Mouse (Mus musculus): ENCODE data around the gene E030030I06Rik. TPM values are rescaled to one million over a fixed set of nuclear protein-coding genes. Genes with fewer than 3 reads are reported as not detected.
"Not testable (repeated sequence)": the region's sequence is repeated elsewhere in the genome, so short reads cannot be mapped to it uniquely, and the experiment has no call there.

Gene E030030I06Rik
- polyA plus RNA-seq, 1 experiment: 9.8 TPM

GRCm38 (mm10) chr10:22150593-22150992 is 1.5 kb upstream of the E030030I06Rik start:
- under 1% methylated on average over 27 of the region's 27 CpGs for WGBS
- TF ChIP-seq CTCF (IDR thresholded peaks at IDR 0.05; ENCODE audit: control insufficient read depth, insufficient read depth, low read length): no peak
- no peak for TF ChIP-seq POLR2A (IDR thresholded peaks at IDR 0.05; ENCODE audit: borderline replicate concordance, control insufficient read depth, low read depth, low read length)

GRCm38 (mm10) chr10:22149691-22150465 is 808 bp upstream of the E030030I06Rik start:
- peak overlapping the region; percentile 59 for H3K4me3 ChIP-seq (replicated peaks; ENCODE audit: control insufficient read depth, low read depth, low read length)
- H3K27ac ChIP-seq (ENCODE audit: control insufficient read depth, insufficient read depth, low read depth, low read length, poor library complexity): no peak overlapping the region
- TF ChIP-seq POLR2A (IDR thresholded peaks at IDR 0.05; ENCODE audit: borderline replicate concordance, control insufficient read depth, low read depth, low read length) (no peak), CTCF (IDR thresholded peaks at IDR 0.05; ENCODE audit: control insufficient read depth, insufficient read depth, low read length) (no peak)
- 2% methylated on average over 50 of the region's 50 CpGs for WGBS
- H3K4me1 ChIP-seq (ENCODE audit: control insufficient read depth, insufficient read depth, low read length): no peaks in the 10 kb centered on the region

More at GRCm38 (mm10) chr10:22150593-22150992, 1.5 kb upstream of the E030030I06Rik start:
- Histone ChIP-seq H3K27ac (ENCODE audit: control insufficient read depth, insufficient read depth, low read depth, low read length, poor library complexity) (no peak overlapping the region), H3K4me3 (replicated peaks; ENCODE audit: control insufficient read depth, low read depth, low read length) (peak overlapping the region; percentile 24), H3K4me1 (ENCODE audit: control insufficient read depth, insufficient read depth, low read length) (no peaks in the 10 kb centered on the region)

- H3K4me3 ChIP-seq (replicated peaks; ENCODE audit: control insufficient read depth, low read depth, low read length): peak overlapping the region; percentile 79
- H3K27ac ChIP-seq (ENCODE audit: control insufficient read depth, insufficient read depth, low read depth, low read length, poor library complexity): peak overlapping the region; percentile 85
- TF ChIP-seq POLR2A (IDR thresholded peaks at IDR 0.05; ENCODE audit: borderline replicate concordance, control insufficient read depth, low read depth, low read length): peak; percentile 58; the same call in 1 of the 2 replicates
- TF ChIP-seq CTCF (IDR thresholded peaks at IDR 0.05; ENCODE audit: control insufficient read depth, insufficient read depth, low read length): peak; percentile 63; the same call in 1 of the 2 replicates
- no peaks in the 10 kb centered on the region for H3K4me1 ChIP-seq (ENCODE audit: control insufficient read depth, insufficient read depth, low read length)
- under 1% methylated on average over 50 of the region's 50 CpGs for WGBS
These were observed 513 bp downstream of the E030030I06Rik start for GRCm38 (mm10) chr10:22148441-22149072.

GRCm38 (mm10) chr10:22142926-22143325 is 6.1 kb downstream of the E030030I06Rik start:
- H3K27ac ChIP-seq (ENCODE audit: control insufficient read depth, insufficient read depth, low read depth, low read length, poor library complexity): no peak overlapping the region
- TF ChIP-seq CTCF (IDR thresholded peaks at IDR 0.05; ENCODE audit: control insufficient read depth, insufficient read depth, low read length): no peak
- no peak for TF ChIP-seq POLR2A (IDR thresholded peaks at IDR 0.05; ENCODE audit: borderline replicate concordance, control insufficient read depth, low read depth, low read length)
- H3K4me3 ChIP-seq (replicated peaks; ENCODE audit: control insufficient read depth, low read depth, low read length): no peak overlapping the region
- no peaks in the 10 kb centered on the region for H3K4me1 ChIP-seq (ENCODE audit: control insufficient read depth, insufficient read depth, low read length)
- WGBS: 59% methylated on average over 5 of the region's 5 CpGs

GRCm38 (mm10) chr10:22142194-22142593 is 6.9 kb downstream of the E030030I06Rik start:
- H3K27ac ChIP-seq (ENCODE audit: control insufficient read depth, insufficient read depth, low read depth, low read length, poor library complexity); H3K4me1 ChIP-seq (ENCODE audit: control insufficient read depth, insufficient read depth, low read length); H3K4me3 ChIP-seq (replicated peaks; ENCODE audit: control insufficient read depth, low read depth, low read length): not testable (repeated sequence)
- 77% methylated on average over 1 of the region's 1 CpGs for WGBS

DNA sequence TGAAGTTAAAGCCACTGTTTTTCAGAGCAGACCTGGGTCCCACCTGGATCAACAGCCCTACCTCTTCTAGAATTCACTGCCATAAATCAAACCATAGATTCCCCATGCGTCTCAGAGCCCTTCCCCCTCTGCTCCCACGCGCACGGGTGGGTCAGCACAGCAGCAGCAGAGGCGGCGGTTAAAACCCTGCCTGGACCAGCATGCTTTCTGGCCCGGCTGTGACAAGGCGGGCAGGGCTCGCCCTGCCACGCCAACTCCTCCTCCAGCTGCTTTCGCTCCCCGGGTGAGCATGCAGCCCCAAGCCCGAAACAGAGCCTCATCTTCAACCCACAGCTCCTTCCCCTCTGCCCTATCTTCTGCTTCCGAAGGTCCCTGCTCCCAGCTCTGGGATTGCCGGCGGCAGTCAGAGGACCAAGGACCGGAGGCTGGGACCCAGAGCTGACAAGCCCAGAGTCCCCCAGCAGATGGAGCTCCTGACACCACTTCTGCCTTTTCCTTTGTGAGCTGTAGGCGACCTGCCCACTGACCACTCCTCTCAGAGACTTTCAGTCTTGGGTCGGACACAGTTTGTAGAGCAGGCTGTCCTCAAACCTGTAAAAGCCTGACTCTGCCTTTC is 8.3 kb downstream of the E030030I06Rik start:
- no peak overlapping the region for H3K27ac ChIP-seq (ENCODE audit: control insufficient read depth, insufficient read depth, low read depth, low read length, poor library complexity)
- WGBS: under 1% methylated on average over 19 of the region's 19 CpGs
- peak; percentile 63 for TF ChIP-seq CTCF (IDR thresholded peaks at IDR 0.05; ENCODE audit: control insufficient read depth, insufficient read depth, low read length)
- no peak for TF ChIP-seq POLR2A (IDR thresholded peaks at IDR 0.05; ENCODE audit: borderline replicate concordance, control insufficient read depth, low read depth, low read length)
- H3K4me3 ChIP-seq (replicated peaks; ENCODE audit: control insufficient read depth, low read depth, low read length): no peak overlapping the region
- no peaks in the 10 kb centered on the region for H3K4me1 ChIP-seq (ENCODE audit: control insufficient read depth, insufficient read depth, low read length)

DNA sequence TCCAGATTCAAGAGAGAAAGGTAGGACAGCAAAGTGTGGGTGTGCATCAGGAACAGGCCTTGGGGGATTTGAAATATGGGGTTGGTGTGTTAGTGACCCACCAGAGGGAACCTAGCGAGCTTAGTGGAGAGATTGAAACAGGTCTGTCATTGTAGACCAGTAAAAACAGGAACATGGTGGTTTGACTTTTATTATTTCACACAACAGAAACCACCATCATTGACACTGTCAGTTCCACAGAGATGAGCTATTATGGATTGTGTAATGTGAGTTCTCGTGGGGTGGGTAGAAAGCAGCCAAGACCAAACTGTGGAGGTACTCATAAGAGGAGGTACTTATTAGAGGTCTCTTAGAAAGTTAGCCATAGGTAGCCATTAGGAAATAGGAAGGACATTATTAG is 74.5 kb downstream of the E030030I06Rik start:
- 13% methylated on average over 2 of the region's 2 CpGs for WGBS
- TF ChIP-seq CTCF (IDR thresholded peaks at IDR 0.05; ENCODE audit: control insufficient read depth, insufficient read depth, low read length): no peak
- no peak for TF ChIP-seq POLR2A (IDR thresholded peaks at IDR 0.05; ENCODE audit: borderline replicate concordance, control insufficient read depth, low read depth, low read length)
- no peak overlapping the region for H3K27ac ChIP-seq (ENCODE audit: control insufficient read depth, insufficient read depth, low read depth, low read length, poor library complexity)
- no peak overlapping the region for H3K4me3 ChIP-seq (replicated peaks; ENCODE audit: control insufficient read depth, low read depth, low read length)
- H3K4me1 ChIP-seq (ENCODE audit: control insufficient read depth, insufficient read depth, low read length): peaks cover 2% of the 10 kb centered on the region

DNA sequence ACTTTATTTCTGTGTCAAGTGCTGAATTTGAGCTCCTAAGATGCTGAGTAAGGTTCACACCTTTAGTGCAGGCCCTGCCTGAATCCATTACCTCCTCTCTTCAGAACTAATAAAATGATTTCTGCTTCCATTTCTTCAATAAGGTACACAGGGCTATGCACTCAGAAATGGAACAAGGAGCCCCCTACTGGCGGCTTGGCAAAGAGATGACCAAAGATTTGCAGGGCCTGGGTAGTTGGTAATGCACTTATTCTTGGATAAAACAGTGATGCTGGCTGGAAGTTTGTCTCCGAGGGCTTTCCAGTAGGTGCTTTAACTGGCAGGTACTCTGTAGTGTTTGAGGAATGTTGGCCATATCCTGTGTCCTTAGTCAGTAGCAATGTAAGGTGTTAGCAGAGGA is 76.3 kb downstream of the E030030I06Rik start:
- 67% methylated on average over 2 of the region's 2 CpGs for WGBS
- TF ChIP-seq CTCF (IDR thresholded peaks at IDR 0.05; ENCODE audit: control insufficient read depth, insufficient read depth, low read length) (peak; percentile 24; the same call in 1 of the 2 replicates), POLR2A (IDR thresholded peaks at IDR 0.05; ENCODE audit: borderline replicate concordance, control insufficient read depth, low read depth, low read length) (no peak)
- no peak overlapping the region for H3K4me3 ChIP-seq (replicated peaks; ENCODE audit: control insufficient read depth, low read depth, low read length)
- H3K27ac ChIP-seq (ENCODE audit: control insufficient read depth, insufficient read depth, low read depth, low read length, poor library complexity): no peak overlapping the region
- H3K4me1 ChIP-seq (ENCODE audit: control insufficient read depth, insufficient read depth, low read length): peaks cover 2% of the 10 kb centered on the region
